Mouse (Mus musculus) lung, embryonic 15.5 days (tissue): ENCODE data around the gene Samd4. TPM values are rescaled to one million over a fixed set of nuclear protein-coding genes. Genes with fewer than 3 reads are reported as not detected.

ENCODE experiments used
- ATAC-seq: fragments of 200-750 bp; cut with Nextera tagmentation; 2 replicates; pipeline ENCODE4 v1.8.0; 2017; ENCODE audit warnings: moderate number of reproducible peaks, borderline replicate concordance; ENCODE audit not compliant: low FRiP score, low TSS enrichment; ENCODE audit errors: extremely low read depth
- H3K27ac ChIP-seq: fragments of 300-500 bp; sonication (generic); 2 replicates; pipeline ENCODE4 v1.5.1; 2015; ENCODE audit warnings: moderate library complexity, mild to moderate bottlenecking, inconsistent platforms
- H3K27me3 ChIP-seq: fragments of 300-500 bp; sonication (generic); 2 replicates; pipeline ENCODE4 v1.6.1; 2015; ENCODE audit warnings: inconsistent platforms
- H3K36me3 ChIP-seq: fragments of 300-500 bp; sonication (generic); 2 replicates; pipeline ENCODE4 v1.6.1; 2015; ENCODE audit warnings: inconsistent platforms
- H3K4me1 ChIP-seq: fragments of 300-500 bp; sonication (generic); 2 replicates; pipeline ENCODE4 v1.6.1; 2015; ENCODE audit warnings: inconsistent platforms
- H3K4me2 ChIP-seq: fragments of 300-500 bp; sonication (generic); 2 replicates; pipeline ENCODE4 v1.6.1; 2015; ENCODE audit warnings: inconsistent platforms, mild to moderate bottlenecking, moderate library complexity
- H3K4me3 ChIP-seq: fragments of 300-500 bp; sonication (generic); 2 replicates; pipeline ENCODE4 v1.5.1; 2015; ENCODE audit warnings: mild to moderate bottlenecking, inconsistent platforms
- H3K9ac ChIP-seq: fragments of 300-500 bp; sonication (generic); 2 replicates; pipeline ENCODE4 v1.6.1; 2015; ENCODE audit warnings: inconsistent platforms
- H3K9me3 ChIP-seq: fragments of 300-500 bp; sonication (generic); 2 replicates; pipeline ENCODE4 v1.6.1; 2016; ENCODE audit warnings: inconsistent platforms
- WGBS: fragments of 180-500 bp; shearing (Covaris S2); methylation state at CpG from one replicate; pipeline ENCODE4 v1.1.7; 2015; 5-methylcytosine and 5-hydroxymethylcytosine counted together
- polyA plus RNA-seq: library from polyadenylated mRNA; unstranded; fragments of >200 nt; fragmentation: Nextera tagmentation; extraction: Ambion mirVana; gene quantifications from 2 replicates; pipeline ENCODE4 v1.2.1, GENCODE M21; 2015

The Samd4 gene
- polyA plus RNA-seq, 1 experiment from 2014 or later: 6.5 TPM

GRCm38 (mm10) chr14:46883871-46884441, 1.3 kb downstream of the Samd4 start:
- peak; percentile 17; the same call in 1 of the 2 replicates for ATAC-seq
- Histone ChIP-seq H3K4me2 (peak overlapping the region; percentile 99), H3K27ac (peak overlapping the region; percentile 81), H3K27me3 (no peaks in the 10 kb centered on the region), H3K9ac (peak overlapping the region; percentile 68), H3K9me3 (no peaks in the 10 kb centered on the region), H3K36me3 (no peaks in the 10 kb centered on the region), H3K4me1 (peaks cover 34% of the 10 kb centered on the region), H3K4me3 (peak overlapping the region; percentile 54)
- under 1% methylated on average over 29 of the region's 29 CpGs for WGBS

- Histone ChIP-seq H3K4me2 (peak overlapping the region; percentile 99), H3K4me1 (peaks cover 34% of the 10 kb centered on the region), H3K27me3 (no peaks in the 10 kb centered on the region), H3K36me3 (no peaks in the 10 kb centered on the region), H3K9me3 (no peaks in the 10 kb centered on the region), H3K4me3 (peak overlapping the region; percentile 54), H3K27ac (peak overlapping the region; percentile 81), H3K9ac (peak overlapping the region; percentile 68)
- WGBS: 1% methylated on average over 51 of the region's 52 CpGs
- ATAC-seq: peak; percentile 13; the same call in 1 of the 2 replicates
Observed at GRCm38 (mm10) chr14:46884701-46885428, 2.2 kb downstream of the Samd4 start.

GRCm38 (mm10) chr14:46885429-46885755, 2.7 kb downstream of the Samd4 start:
- peak overlapping the region; percentile 99 for H3K4me2 ChIP-seq
- 3% methylated on average over 7 of the region's 7 CpGs for WGBS
- peak overlapping the region; percentile 54 for H3K4me3 ChIP-seq
- H3K27ac ChIP-seq: peak overlapping the region; percentile 81
- ATAC-seq: no peak
- no peaks in the 10 kb centered on the region for H3K27me3 ChIP-seq
- peak overlapping the region; percentile 68 for H3K9ac ChIP-seq
- H3K9me3 ChIP-seq: no peaks in the 10 kb centered on the region
- peaks cover 34% of the 10 kb centered on the region for H3K4me1 ChIP-seq
- no peaks in the 10 kb centered on the region for H3K36me3 ChIP-seq

GRCm38 (mm10) chr14:46885891-46886301, 3.2 kb downstream of the Samd4 start:
- H3K4me2 ChIP-seq: peak overlapping the region; percentile 99
- no peaks in the 10 kb centered on the region for H3K9me3 ChIP-seq
- H3K27ac ChIP-seq: peak overlapping the region; percentile 81
- no peak overlapping the region for H3K9ac ChIP-seq
- WGBS: 20% methylated on average over 5 of the region's 5 CpGs
- peak overlapping the region; percentile 54 for H3K4me3 ChIP-seq
- H3K27me3 ChIP-seq: no peaks in the 10 kb centered on the region
- peak; percentile 25; the same call in 1 of the 2 replicates for ATAC-seq
- no peaks in the 10 kb centered on the region for H3K36me3 ChIP-seq
- peaks cover 30% of the 10 kb centered on the region for H3K4me1 ChIP-seq

GRCm38 (mm10) chr14:46889096-46889495, 6.4 kb downstream of the Samd4 start:
- Histone ChIP-seq H3K27me3 (no peaks in the 10 kb centered on the region), H3K4me3 (no peak overlapping the region), H3K27ac (no peak overlapping the region), H3K9ac (no peak overlapping the region), H3K4me2 (no peak overlapping the region), H3K9me3 (no peaks in the 10 kb centered on the region), H3K36me3 (no peaks in the 10 kb centered on the region), H3K4me1 (peaks cover 14% of the 10 kb centered on the region; the same call in 1 of the 2 replicates)
- 72% methylated on average over 4 of the region's 4 CpGs for WGBS
- ATAC-seq: no peak

GRCm38 (mm10) chr14:46893961-46894360, 11.3 kb downstream of the Samd4 start:
- H3K27ac ChIP-seq: no peak overlapping the region
- no peaks in the 10 kb centered on the region for H3K4me1 ChIP-seq

GRCm38 (mm10) chr14:46897953-46898352, 15.3 kb downstream of the Samd4 start:
- WGBS: 83% methylated on average over 5 of the region's 5 CpGs
- no peaks in the 10 kb centered on the region for H3K4me1 ChIP-seq
- no peak for ATAC-seq

More at GRCm38 (mm10) chr14:46893961-46894360, 11.3 kb downstream of the Samd4 start:
- 85% methylated on average over 10 of the region's 10 CpGs for WGBS
- ATAC-seq: no peak
- no peak overlapping the region for H3K4me3 ChIP-seq
- H3K9me3 ChIP-seq: no peaks in the 10 kb centered on the region
- H3K9ac ChIP-seq: no peak overlapping the region
- H3K4me2 ChIP-seq: no peak overlapping the region
- H3K36me3 ChIP-seq: no peaks in the 10 kb centered on the region
- no peaks in the 10 kb centered on the region for H3K27me3 ChIP-seq

GRCm38 (mm10) chr14:46898626-46899025, 16.0 kb downstream of the Samd4 start:
- Histone ChIP-seq H3K27ac (no peak overlapping the region), H3K4me3 (no peak overlapping the region), H3K4me2 (no peak overlapping the region), H3K36me3 (no peaks in the 10 kb centered on the region), H3K9me3 (no peaks in the 10 kb centered on the region), H3K27me3 (no peaks in the 10 kb centered on the region), H3K9ac (no peak overlapping the region), H3K4me1 (no peaks in the 10 kb centered on the region)
- ATAC-seq: no peak
- 64% methylated on average over 3 of the region's 3 CpGs for WGBS

More at GRCm38 (mm10) chr14:46897953-46898352, 15.3 kb downstream of the Samd4 start:
- H3K4me3 ChIP-seq: no peak overlapping the region
- no peak overlapping the region for H3K4me2 ChIP-seq
- H3K9ac ChIP-seq: no peak overlapping the region
- H3K27ac ChIP-seq: no peak overlapping the region
- no peaks in the 10 kb centered on the region for H3K9me3 ChIP-seq
- no peaks in the 10 kb centered on the region for H3K36me3 ChIP-seq
- H3K27me3 ChIP-seq: no peaks in the 10 kb centered on the region

- Histone ChIP-seq H3K9ac (no peak overlapping the region), H3K27ac (no peak overlapping the region), H3K4me1 (no peaks in the 10 kb centered on the region), H3K36me3 (no peaks in the 10 kb centered on the region), H3K9me3 (no peaks in the 10 kb centered on the region), H3K4me2 (no peak overlapping the region), H3K27me3 (no peaks in the 10 kb centered on the region), H3K4me3 (no peak overlapping the region)
- no peak for ATAC-seq
- WGBS: 86% methylated on average over 9 of the region's 9 CpGs
Observed at GRCm38 (mm10) chr14:46902498-46903087, 19.9 kb downstream of the Samd4 start.

GRCm38 (mm10) chr14:46904276-46904675, 21.6 kb downstream of the Samd4 start:
- Histone ChIP-seq H3K9ac (no peak overlapping the region), H3K4me2 (no peak overlapping the region), H3K4me3 (no peak overlapping the region), H3K9me3 (no peaks in the 10 kb centered on the region), H3K27me3 (no peaks in the 10 kb centered on the region), H3K4me1 (0 out of 2 replicates have a peak, but pooled peaks cover 3% of the 10 kb centered on the region), H3K27ac (no peak overlapping the region), H3K36me3 (no peaks in the 10 kb centered on the region)
- 82% methylated on average over 4 of the region's 4 CpGs for WGBS
- ATAC-seq: no peak

GRCm38 (mm10) chr14:46908858-46909257, 26.2 kb downstream of the Samd4 start:
- H3K27me3 ChIP-seq: no peaks in the 10 kb centered on the region
- no peak overlapping the region for H3K27ac ChIP-seq
- no peak for ATAC-seq
- no peak overlapping the region for H3K9ac ChIP-seq
- WGBS: 45% methylated on average over 8 of the region's 8 CpGs
- no peaks in the 10 kb centered on the region for H3K36me3 ChIP-seq
- H3K4me2 ChIP-seq: no peak overlapping the region
- H3K4me3 ChIP-seq: no peak overlapping the region
- 0 out of 2 replicates have a peak, but pooled peaks cover 3% of the 10 kb centered on the region for H3K4me1 ChIP-seq
- H3K9me3 ChIP-seq: no peaks in the 10 kb centered on the region

- no peak overlapping the region for H3K27ac ChIP-seq
- no peak overlapping the region for H3K4me2 ChIP-seq
- 75% methylated on average over 7 of the region's 7 CpGs for WGBS
- peaks cover 14% of the 10 kb centered on the region; the same call in 1 of the 2 replicates for H3K4me1 ChIP-seq
- H3K4me3 ChIP-seq: no peak overlapping the region
- ATAC-seq: no peak
- H3K9ac ChIP-seq: no peak overlapping the region
- no peaks in the 10 kb centered on the region for H3K9me3 ChIP-seq
- no peaks in the 10 kb centered on the region for H3K36me3 ChIP-seq
- H3K27me3 ChIP-seq: no peaks in the 10 kb centered on the region
Observed at GRCm38 (mm10) chr14:46912496-46912895, 29.8 kb downstream of the Samd4 start.
